Mouse (Mus musculus): ENCODE results near the gene Pilrb2.

- TF ChIP-seq CTCF (IDR thresholded peaks at IDR 0.05; ENCODE audit: low read depth) (no peak), EP300 (IDR thresholded peaks at IDR 0.05; ENCODE audit: low read depth) (no peak)
These were observed 42.9 kb downstream of the Pilrb2 start for GRCm38 (mm10) chr5:137828694-137829093.

Measured in liver, postnatal 0 days (tissue).